Mouse (Mus musculus) hematopoietic stem cell, adult 5-6 weeks (primary cell): ENCODE data around the gene Ripor1. TPM values are rescaled to one million over a fixed set of nuclear protein-coding genes. Genes with fewer than 3 reads are reported as not detected.
A peak's percentile ranks its signal among the peaks of the same experiment; 100 is the strongest.

Source experiments
- ATAC-seq, 2 experiments: fragments of 125-278 bp in 1 of 2; replicated peaks in 1 of 2; 2 replicates each; pipeline ENCODE4 v1.8.0; 2016 to 2017; ENCODE audit warnings: inconsistent platforms in 2 of 2, mild to moderate bottlenecking in 2 of 2, moderate number of reproducible peaks in 2 of 2, low read depth in 1 of 2, moderate TSS enrichment in 1 of 2; ENCODE audit not compliant: low FRiP score in 2 of 2, poor library complexity in 2 of 2, severe bottlenecking in 2 of 2, insufficient read depth in 1 of 2, low TSS enrichment in 1 of 2
- total RNA-seq: library from RNA; stranded (forward); fragments of 172-1452, 232-1000 nt; gene quantifications from 2 replicates; pipeline ENCODE4 v1.2.3, GENCODE M21; 2017

Ripor1 gene
- total RNA-seq, 1 experiment from 2014 or later, result 11.7 TPM

DNA sequence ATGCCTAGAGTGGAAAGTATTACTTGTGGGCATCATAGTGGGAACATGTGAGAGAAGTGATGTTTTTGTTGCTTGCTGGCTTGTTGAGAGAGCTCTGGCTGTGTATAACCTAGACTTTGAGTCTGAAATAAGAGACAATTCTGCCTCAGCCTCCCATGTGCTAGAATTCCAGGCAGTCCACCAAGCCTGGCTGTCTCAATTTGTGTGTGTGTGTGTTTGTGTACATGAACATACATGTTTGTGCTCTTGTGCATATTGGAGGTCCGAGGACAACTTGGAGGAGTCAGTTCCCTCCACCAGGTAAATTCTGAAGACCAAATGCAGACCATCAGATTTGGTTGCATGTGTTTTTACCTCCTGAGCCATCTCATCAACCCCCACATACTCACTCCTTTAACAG is 40.1 kb downstream of the Ripor1 start:
- no peak for ATAC-seq

DNA sequence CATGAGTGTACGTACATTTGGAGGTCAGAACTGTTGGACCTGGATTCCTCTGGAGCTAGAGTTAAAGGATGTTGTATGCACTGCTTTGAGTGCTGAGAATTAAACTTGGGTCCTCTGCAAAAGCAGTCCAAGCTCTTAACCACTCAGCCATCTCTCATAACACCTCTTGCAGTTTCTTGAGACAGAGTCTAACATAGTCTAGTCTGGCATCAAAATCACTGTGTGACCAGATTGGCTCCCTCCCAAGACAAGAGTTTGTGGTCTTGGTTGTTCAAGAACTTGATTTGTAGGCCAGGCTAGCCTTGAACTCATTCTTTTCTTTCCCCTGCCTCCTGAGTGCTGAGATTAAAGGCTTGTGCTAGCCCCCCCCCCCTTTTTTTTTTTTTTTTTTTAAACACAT is 43.9 kb downstream of the Ripor1 start:
- no peak for ATAC-seq

DNA sequence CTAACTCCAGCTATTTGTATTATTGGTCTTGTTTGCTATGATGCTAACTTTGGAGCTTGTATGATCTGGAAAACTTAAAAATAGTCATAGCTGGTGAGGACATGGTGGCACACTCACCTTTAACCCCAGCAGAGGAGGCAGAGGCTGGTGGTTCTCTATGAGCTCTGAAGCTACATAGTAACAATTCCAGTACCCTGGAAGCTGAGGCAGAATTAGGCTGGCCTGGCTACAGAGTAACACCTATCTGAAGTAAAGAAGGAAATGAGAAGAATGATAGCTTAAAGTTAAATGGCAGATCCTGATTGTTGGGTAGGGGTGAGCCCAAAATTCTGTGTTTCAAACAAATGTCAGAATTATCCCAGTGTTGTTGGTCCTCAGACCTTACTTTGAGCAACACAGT is 52.6 kb downstream of the Ripor1 start:
- ATAC-seq, result no peak

DNA sequence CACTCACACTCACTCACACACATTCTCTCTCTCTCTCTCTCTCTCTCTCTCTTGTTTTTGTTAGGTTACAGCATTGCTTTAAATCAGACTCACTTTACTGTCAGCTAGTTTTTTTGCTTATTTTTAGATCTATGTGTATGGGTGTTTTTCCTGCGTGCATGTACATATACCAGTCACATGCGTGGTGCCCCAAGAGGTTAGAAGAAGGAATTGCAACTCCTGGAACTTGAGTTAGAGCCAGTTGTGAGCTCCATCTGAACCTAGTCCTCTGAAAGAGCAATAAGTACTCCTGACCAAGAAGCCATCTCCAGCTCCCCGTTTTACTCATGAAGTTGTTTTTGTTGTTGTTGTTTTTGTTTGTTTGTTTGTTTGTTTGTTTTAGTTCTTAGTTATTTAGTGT is 56.1 kb downstream of the Ripor1 start:
- peak; percentile 66 to 75; a peak in 3 of 4 replicates for ATAC-seq

Other genes with a start within 250 kb of the Ripor1 start
- 0.31 TPM in 1 of 2 replicates, not detected in the other for gene Plekhg4, start 232.0 kb upstream of the Ripor1 start, total RNA-seq
- not detected in 2 replicates for gene Kctd19, start 191.8 kb upstream of the Ripor1 start, total RNA-seq
- gene Lrrc36, start 191.7 kb upstream of the Ripor1 start, total RNA-seq, result 0.20 and 2.1 TPM in 2 replicates
- gene Tppp3, start 133.7 kb upstream of the Ripor1 start, total RNA-seq, result 3.2 TPM in 1 of 2 replicates, not detected in the other
- 7.3 and 11.2 TPM in 2 replicates for gene Zdhhc1, start 108.4 kb upstream of the Ripor1 start, total RNA-seq
- gene Hsd11b2, start 86.5 kb upstream of the Ripor1 start, total RNA-seq, result not detected in 2 replicates
- 37.7 and 39.7 TPM in 2 replicates for gene Atp6v0d1, start 39.2 kb upstream of the Ripor1 start, total RNA-seq
- gene Ctcf, start 31.3 kb downstream of the Ripor1 start, total RNA-seq, result 116 and 202 TPM in 2 replicates
- gene Agrp, start 32.1 kb downstream of the Ripor1 start, total RNA-seq, result not detected in 2 replicates
- gene Carmil2, start 81.0 kb downstream of the Ripor1 start, total RNA-seq, result 14.7 and 15.1 TPM in 2 replicates
- gene Acd, start 95.8 kb downstream of the Ripor1 start, total RNA-seq, result 13.9 and 26.7 TPM in 2 replicates
- gene Pard6a, start 95.9 kb downstream of the Ripor1 start, total RNA-seq, result 22.8 and 66.2 TPM in 2 replicates
- gene 4933405L10Rik, start 102.4 kb downstream of the Ripor1 start, total RNA-seq, result 1.2 TPM in 1 of 2 replicates, not detected in the other
- gene Enkd1, start 103.0 kb downstream of the Ripor1 start, total RNA-seq, result 16.1 and 17.6 TPM in 2 replicates
- 1.6 and 5.8 TPM in 2 replicates for gene Gfod2, start 153.4 kb downstream of the Ripor1 start, total RNA-seq
- gene Ranbp10, start 222.1 kb downstream of the Ripor1 start, total RNA-seq, result 7.1 and 10.3 TPM in 2 replicates
- gene Tsnaxip1, start 222.5 kb downstream of the Ripor1 start, total RNA-seq, result not detected in 2 replicates
- gene Cenpt, start 248.0 kb downstream of the Ripor1 start, total RNA-seq, result 14.3 and 14.6 TPM in 2 replicates
- 25.8 and 28.3 TPM in 2 replicates for gene Thap11, start 249.9 kb downstream of the Ripor1 start, total RNA-seq